Mouse (Mus musculus) left cerebral cortex, adult 2 months (tissue): ENCODE measurements around the gene Natd1. TPM values are rescaled to one million over a fixed set of nuclear protein-coding genes. Genes with fewer than 3 reads are reported as not detected.

Source experiments
- DNase-seq, 2 experiments: peaks; one replicate each; pipeline ENCODE4 v3.0.0; 2021 to 2022; ENCODE audit warnings: low spot score in 2 of 2, mixed read lengths in 1 of 2; ENCODE audit errors: extremely low spot score in 1 of 2
- H3K27ac ChIP-seq: fragments of 200-600 bp; 2 replicates; pipeline ENCODE4 v1.8.1; 2022
- H3K4me3 ChIP-seq: fragments of 200-600 bp; 2 replicates; pipeline ENCODE4 v1.8.1; 2022
- CTCF ChIP-seq: fragments of 200-600 bp; IDR thresholded peaks from 2 replicates; pipeline ENCODE4 v1.8.1; 2022; ENCODE audit warnings: antibody characterized with exemption, mild to moderate bottlenecking, moderate library complexity
- intact Hi-C: fragments of 180-260 bp; cut with DNase I; formaldehyde crosslinking; loops from one replicate; pipeline ENCODE4 v1.15.1; 2025
- long read RNA-seq, 2 experiments: library from polyadenylated mRNA; stranded (forward); transcript quantifications; one replicate each; pipeline ENCODE4 v2.0.0; 2021; ENCODE audit warnings: borderline mapping rate in 2 of 2
- total RNA-seq, 2 experiments: library from RNA; stranded (reverse); gene quantifications; 2 replicates each; pipeline ENCODE4 v1.2.3; 2021

Natd1 gene
- total RNA-seq, result 10 to 100 TPM; 10.1 to 11.3 TPM
- long read RNA-seq, experiment 1, full-length matches to known transcripts, result 12 of 15 reads
- long read RNA-seq, experiment 1, partial matches to known transcripts, result 0 of 15 reads
- long read RNA-seq, experiment 1, other reads (novel, unspliced or antisense), result 3 of 15 reads
- long read RNA-seq, experiment 2, full-length matches to known transcripts, result 18 of 25 reads
- long read RNA-seq, experiment 2, partial matches to known transcripts, result 1 of 25 reads
- long read RNA-seq, experiment 2, other reads (novel, unspliced or antisense), result 6 of 25 reads

GRCm38 (mm10) chr11:60914491-60914890 is at the start of gene Natd1:
Gene Natd1 (minus strand): TSS chr11:60914750.
- DNase-seq, result no peak
- Histone ChIP-seq H3K4me3 (peak within 1 kb of the TSS; percentile 98), H3K27ac (peak within 1 kb of the TSS; percentile 90)
- intact Hi-C loops, result no loop called here
- TF ChIP-seq CTCF, result no peak

- intact Hi-C loops, result no loop called here
- no peak for TF ChIP-seq CTCF
- no peak overlapping the region for H3K27ac ChIP-seq
- no peak for DNase-seq
- no peak overlapping the region for H3K4me3 ChIP-seq
Observed at GRCm38 (mm10) chr11:60962709-60963108, 48.2 kb upstream of the Natd1 start.

GRCm38 (mm10) chr11:60961176-60961575 is 46.6 kb upstream of the Natd1 start:
- Histone ChIP-seq H3K4me3 (no peak overlapping the region), H3K27ac (no peak overlapping the region)
- intact Hi-C loops, result no loop called here
- no peak for TF ChIP-seq CTCF
- DNase-seq, result no peak

GRCm38 (mm10) chr11:60958948-60959347 is 44.4 kb upstream of the Natd1 start:
- Histone ChIP-seq H3K4me3 (no peak overlapping the region), H3K27ac (no peak overlapping the region)
- TF ChIP-seq CTCF, result no peak
- no peak for DNase-seq
- intact Hi-C loops, result no loop called here

- DNase-seq, result no peak
- intact Hi-C loops, result no loop called here
- TF ChIP-seq CTCF, result no peak
Observed at GRCm38 (mm10) chr11:60955621-60956383, 41.3 kb upstream of the Natd1 start.

GRCm38 (mm10) chr11:60954255-60955104 is 39.9 kb upstream of the Natd1 start:
- Histone ChIP-seq H3K27ac (no peak overlapping the region), H3K4me3 (no peak overlapping the region)
- DNase-seq, result no peak
- intact Hi-C loops, result loop anchor here (1.0 kb wide), 2 partner anchors 89 to 137 kb away; no protein-coding TSS in a partner anchor
- no peak for TF ChIP-seq CTCF

More at GRCm38 (mm10) chr11:60955621-60956383, 41.3 kb upstream of the Natd1 start:
- Histone ChIP-seq H3K4me3 (no peak overlapping the region), H3K27ac (no peak overlapping the region)

- Histone ChIP-seq H3K4me3 (no peak overlapping the region), H3K27ac (no peak overlapping the region)
- TF ChIP-seq CTCF, result peak; percentile 82
- intact Hi-C loops, result loop anchor here (1.0 kb wide), 2 partner anchors 89 to 137 kb away; no protein-coding TSS in a partner anchor
- DNase-seq, result peak; percentile 84 to 87
Observed at GRCm38 (mm10) chr11:60953803-60954202, 39.3 kb upstream of the Natd1 start.

- intact Hi-C loops, result no loop called here
- no peak for DNase-seq
- no peak for TF ChIP-seq CTCF
- H3K27ac ChIP-seq, result no peak overlapping the region
- no peak overlapping the region for H3K4me3 ChIP-seq
Observed at GRCm38 (mm10) chr11:60952986-60953385, 38.4 kb upstream of the Natd1 start.

GRCm38 (mm10) chr11:60952362-60952761 is 37.8 kb upstream of the Natd1 start:
- no peak overlapping the region for H3K4me3 ChIP-seq
- H3K27ac ChIP-seq, result no peak overlapping the region
- intact Hi-C loops, result no loop called here
- no peak for TF ChIP-seq CTCF
- DNase-seq, result no peak

- TF ChIP-seq CTCF, result no peak
- no peak for DNase-seq
- Histone ChIP-seq H3K4me3 (no peak overlapping the region), H3K27ac (no peak overlapping the region)
- intact Hi-C loops, result no loop called here
Observed at GRCm38 (mm10) chr11:60951896-60952295, 37.3 kb upstream of the Natd1 start.

GRCm38 (mm10) chr11:60945003-60945402 is 30.5 kb upstream of the Natd1 start:
- no peak overlapping the region for H3K27ac ChIP-seq
- intact Hi-C loops, result no loop called here
- TF ChIP-seq CTCF, result no peak
- DNase-seq, result no peak
- H3K4me3 ChIP-seq, result no peak overlapping the region
